Mouse (Mus musculus) embryonic facial prominence, embryonic 12.5 days (tissue): ENCODE data around the gene Asxl1. TPM values are rescaled to one million over a fixed set of nuclear protein-coding genes. Genes with fewer than 3 reads are reported as not detected.

Experiments
- ATAC-seq: fragments of 200-750 bp; cut with Nextera tagmentation; 2 replicates; pipeline ENCODE4 v1.8.0; 2017; ENCODE audit not compliant: insufficient number of reproducible peaks, insufficient read depth, low FRiP score, low TSS enrichment
- H3K27ac ChIP-seq: fragments of 300-500 bp; sonication (generic); 2 replicates; pipeline ENCODE4 v1.5.1; 2016; ENCODE audit warnings: mild to moderate bottlenecking
- H3K27me3 ChIP-seq: fragments of 300-500 bp; sonication (generic); 2 replicates; pipeline ENCODE4 v1.6.1; 2016; ENCODE audit warnings: mild to moderate bottlenecking, moderate library complexity
- H3K36me3 ChIP-seq: fragments of 300-500 bp; sonication (generic); 2 replicates; pipeline ENCODE4 v1.6.1; 2016; ENCODE audit warnings: mild to moderate bottlenecking
- H3K4me1 ChIP-seq: fragments of 300-500 bp; sonication (generic); 2 replicates; pipeline ENCODE4 v1.6.1; 2016
- H3K4me2 ChIP-seq: fragments of 300-500 bp; sonication (generic); replicated peaks from 2 replicates; pipeline ENCODE4 v1.6.1; 2016; ENCODE audit warnings: mild to moderate bottlenecking, moderate library complexity
- H3K4me3 ChIP-seq: fragments of 300-500 bp; sonication (generic); 2 replicates; pipeline ENCODE4 v1.5.1; 2016; ENCODE audit warnings: mild to moderate bottlenecking
- H3K9ac ChIP-seq: fragments of 300-500 bp; sonication (generic); 2 replicates; pipeline ENCODE4 v1.6.1; 2016; ENCODE audit warnings: mild to moderate bottlenecking, moderate library complexity
- H3K9me3 ChIP-seq: fragments of 300-500 bp; sonication (generic); 2 replicates; pipeline ENCODE4 v1.6.1; 2016; ENCODE audit warnings: mild to moderate bottlenecking, moderate library complexity
- WGBS: fragments of 180-500 bp; shearing (Covaris S2); methylation state at CpG from one replicate; pipeline ENCODE4 v1.1.7; 2016; 5-methylcytosine and 5-hydroxymethylcytosine counted together
- polyA plus RNA-seq: library from polyadenylated mRNA; unstranded; fragments of >200 nt; fragmentation: Nextera tagmentation; extraction: Ambion mirVana; gene quantifications from 2 replicates; pipeline ENCODE4 v1.2.1, GENCODE M21; 2016

The Asxl1 gene
- polyA plus RNA-seq, 1 experiment from 2014 or later = 19.1 TPM

- H3K36me3 ChIP-seq = peaks cover 71% of the 10 kb centered on the region
- no peaks in the 10 kb centered on the region for H3K9me3 ChIP-seq
- 90% methylated on average over 1 of the region's 1 CpGs for WGBS
- H3K4me2 ChIP-seq = no peak overlapping the region
- H3K4me3 ChIP-seq = no peak overlapping the region
- no peaks in the 10 kb centered on the region for H3K27me3 ChIP-seq
- no peak overlapping the region for H3K9ac ChIP-seq
- peaks cover 14% of the 10 kb centered on the region for H3K4me1 ChIP-seq
- no peak overlapping the region for H3K27ac ChIP-seq
- ATAC-seq = no peak
These were observed 72.8 kb downstream of the Asxl1 start for GRCm38 (mm10) chr2:153418381-153418780.

- Histone ChIP-seq H3K36me3 (peaks cover 64% of the 10 kb centered on the region), H3K9me3 (no peaks in the 10 kb centered on the region), H3K4me3 (no peak overlapping the region), H3K4me2 (no peak overlapping the region), H3K27ac (no peak overlapping the region), H3K9ac (no peak overlapping the region), H3K27me3 (no peaks in the 10 kb centered on the region), H3K4me1 (peaks cover 26% of the 10 kb centered on the region)
- no peak for ATAC-seq
These were observed 75.6 kb downstream of the Asxl1 start for GRCm38 (mm10) chr2:153421233-153421632.

GRCm38 (mm10) chr2:153422051-153422450, 76.4 kb downstream of the Asxl1 start:
- no peak overlapping the region for H3K27ac ChIP-seq
- peaks cover 30% of the 10 kb centered on the region for H3K4me1 ChIP-seq
- H3K9me3 ChIP-seq = no peaks in the 10 kb centered on the region
- no peak overlapping the region for H3K4me3 ChIP-seq
- no peak overlapping the region for H3K9ac ChIP-seq
- peaks cover 57% of the 10 kb centered on the region for H3K36me3 ChIP-seq
- peak; percentile 44; the same call in 1 of the 2 replicates for ATAC-seq
- no peak overlapping the region for H3K4me2 ChIP-seq
- WGBS = 28% methylated on average over 5 of the region's 5 CpGs
- H3K27me3 ChIP-seq = no peaks in the 10 kb centered on the region

- Histone ChIP-seq H3K27ac (no peak overlapping the region), H3K9ac (no peak overlapping the region), H3K27me3 (no peaks in the 10 kb centered on the region), H3K36me3 (peaks cover 49% of the 10 kb centered on the region), H3K4me3 (no peak overlapping the region), H3K4me1 (peaks cover 30% of the 10 kb centered on the region), H3K9me3 (no peaks in the 10 kb centered on the region), H3K4me2 (no peak overlapping the region)
- no peak for ATAC-seq
- WGBS = 82% methylated on average over 3 of the region's 3 CpGs
These were observed 77.5 kb downstream of the Asxl1 start for GRCm38 (mm10) chr2:153423113-153423512.

GRCm38 (mm10) chr2:153424557-153424956, 78.9 kb downstream of the Asxl1 start:
- no peak overlapping the region for H3K9ac ChIP-seq
- H3K9me3 ChIP-seq = no peaks in the 10 kb centered on the region
- no peak overlapping the region for H3K4me2 ChIP-seq
- 74% methylated on average over 8 of the region's 8 CpGs for WGBS
- no peak for ATAC-seq
- peaks cover 30% of the 10 kb centered on the region for H3K4me1 ChIP-seq
- H3K27me3 ChIP-seq = no peaks in the 10 kb centered on the region
- H3K36me3 ChIP-seq = peaks cover 49% of the 10 kb centered on the region
- no peak overlapping the region for H3K27ac ChIP-seq
- H3K4me3 ChIP-seq = no peak overlapping the region

GRCm38 (mm10) chr2:153425124-153425844, 79.7 kb downstream of the Asxl1 start:
- 90% methylated on average over 4 of the region's 4 CpGs for WGBS
- H3K36me3 ChIP-seq = peaks cover 49% of the 10 kb centered on the region
- 0 out of 2 replicates have a peak overlapping the region, but pooled peaks have one; percentile 32 for H3K27ac ChIP-seq
- ATAC-seq = no peak
- H3K9ac ChIP-seq = no peak overlapping the region
- H3K4me3 ChIP-seq = no peak overlapping the region
- H3K4me1 ChIP-seq = peaks cover 30% of the 10 kb centered on the region
- H3K4me2 ChIP-seq = no peak overlapping the region
- no peaks in the 10 kb centered on the region for H3K27me3 ChIP-seq
- H3K9me3 ChIP-seq = no peaks in the 10 kb centered on the region

GRCm38 (mm10) chr2:153425998-153426670, 80.5 kb downstream of the Asxl1 start:
- no peak overlapping the region for H3K4me2 ChIP-seq
- no peak overlapping the region for H3K4me3 ChIP-seq
- H3K9ac ChIP-seq = 0 out of 2 replicates have a peak overlapping the region, but pooled peaks have one; percentile 7
- peaks cover 52% of the 10 kb centered on the region for H3K36me3 ChIP-seq
- H3K27ac ChIP-seq = peak overlapping the region; percentile 74; the same call in 1 of the 2 replicates
- no peak for ATAC-seq
- peaks cover 30% of the 10 kb centered on the region for H3K4me1 ChIP-seq
- whole genome bisulfite sequencing = 37% methylated on average over 9 of the region's 9 CpGs
- no peaks in the 10 kb centered on the region for H3K27me3 ChIP-seq
- no peaks in the 10 kb centered on the region for H3K9me3 ChIP-seq

- no peak for ATAC-seq
- H3K4me1 ChIP-seq = peaks cover 29% of the 10 kb centered on the region
- H3K4me3 ChIP-seq = no peak overlapping the region
- no peaks in the 10 kb centered on the region for H3K9me3 ChIP-seq
- peaks cover 59% of the 10 kb centered on the region for H3K36me3 ChIP-seq
- no peak overlapping the region for H3K4me2 ChIP-seq
- H3K27me3 ChIP-seq = no peaks in the 10 kb centered on the region
- 22% methylated on average over 2 of the region's 2 CpGs for WGBS
- H3K27ac ChIP-seq = no peak overlapping the region; the same call in 1 of the 2 replicates
- H3K9ac ChIP-seq = no peak overlapping the region
These were observed 81.3 kb downstream of the Asxl1 start for GRCm38 (mm10) chr2:153426931-153427330.

- H3K36me3 ChIP-seq = peaks cover 70% of the 10 kb centered on the region
- no peaks in the 10 kb centered on the region for H3K9me3 ChIP-seq
- peaks cover 26% of the 10 kb centered on the region for H3K4me1 ChIP-seq
- H3K4me2 ChIP-seq = no peak overlapping the region
- no peak for ATAC-seq
- H3K9ac ChIP-seq = no peak overlapping the region
- 66% methylated on average over 2 of the region's 2 CpGs for WGBS
- H3K27me3 ChIP-seq = no peaks in the 10 kb centered on the region
- no peak overlapping the region for H3K4me3 ChIP-seq
- H3K27ac ChIP-seq = no peak overlapping the region
These were observed 82.9 kb downstream of the Asxl1 start for GRCm38 (mm10) chr2:153428485-153428884.

- H3K4me3 ChIP-seq = no peak overlapping the region
- H3K9me3 ChIP-seq = no peaks in the 10 kb centered on the region
- no peak overlapping the region for H3K4me2 ChIP-seq
- WGBS = 94% methylated on average over 1 of the region's 1 CpGs
- peaks cover 66% of the 10 kb centered on the region for H3K36me3 ChIP-seq
- H3K9ac ChIP-seq = no peak overlapping the region
- H3K27ac ChIP-seq = no peak overlapping the region
- H3K4me1 ChIP-seq = peaks cover 37% of the 10 kb centered on the region
- no peak for ATAC-seq
- H3K27me3 ChIP-seq = no peaks in the 10 kb centered on the region
These were observed 84.9 kb downstream of the Asxl1 start for GRCm38 (mm10) chr2:153430571-153430970.

GRCm38 (mm10) chr2:153432492-153432891, 86.9 kb downstream of the Asxl1 start:
- Histone ChIP-seq H3K9ac (no peak overlapping the region), H3K4me3 (no peak overlapping the region), H3K9me3 (no peaks in the 10 kb centered on the region), H3K27ac (no peak overlapping the region), H3K36me3 (peaks cover 72% of the 10 kb centered on the region), H3K27me3 (no peaks in the 10 kb centered on the region), H3K4me1 (peaks cover 50% of the 10 kb centered on the region), H3K4me2 (no peak overlapping the region)
- WGBS = 25% methylated on average over 7 of the region's 7 CpGs
- no peak for ATAC-seq

GRCm38 (mm10) chr2:153433859-153434258, 88.2 kb downstream of the Asxl1 start:
- H3K4me1 ChIP-seq = peaks cover 59% of the 10 kb centered on the region
- H3K36me3 ChIP-seq = peaks cover 63% of the 10 kb centered on the region
- no peak overlapping the region for H3K4me2 ChIP-seq
- WGBS = 44% methylated on average over 3 of the region's 3 CpGs
- ATAC-seq = no peak
- no peaks in the 10 kb centered on the region for H3K9me3 ChIP-seq
- H3K4me3 ChIP-seq = no peak overlapping the region
- H3K27me3 ChIP-seq = no peaks in the 10 kb centered on the region
- no peak overlapping the region; the same call in 1 of the 2 replicates for H3K9ac ChIP-seq
- peak overlapping the region; percentile 69 for H3K27ac ChIP-seq
